Mouse (Mus musculus) midbrain, postnatal 0 days (tissue): Measurements from ENCODE around the gene Ambra1. TPM values are rescaled to one million over a fixed set of nuclear protein-coding genes. Genes with fewer than 3 reads are reported as not detected.

Source experiments
- ATAC-seq: fragments of 200-750 bp; cut with Nextera tagmentation; 2 replicates; pipeline ENCODE4 v1.8.0; 2017; ENCODE audit warnings: moderate number of reproducible peaks, mild to moderate bottlenecking, moderate TSS enrichment, moderate library complexity; ENCODE audit not compliant: low FRiP score
- DNase-seq: peaks from one replicate; pipeline ENCODE4 v3.0.0-alpha.2; 2015; ENCODE audit warnings: low spot score
- H3K27ac ChIP-seq: fragments of 300-500 bp; sonication (generic); 2 replicates; pipeline ENCODE4 v1.5.1; 2014; ENCODE audit warnings: low read depth, mild to moderate bottlenecking, low read length, mixed read lengths
- H3K27me3 ChIP-seq: fragments of 300-500 bp; sonication (generic); 2 replicates; pipeline ENCODE4 v1.6.1; 2014; ENCODE audit warnings: low read length, control low read depth, mixed read lengths; ENCODE audit not compliant: insufficient read depth
- H3K36me3 ChIP-seq: fragments of 300-500 bp; sonication (generic); 2 replicates; pipeline ENCODE4 v1.6.1; 2014; ENCODE audit warnings: low read length, control low read depth, mixed read lengths; ENCODE audit not compliant: insufficient read depth
- H3K4me1 ChIP-seq: fragments of 300-500 bp; sonication (generic); 2 replicates; pipeline ENCODE4 v1.6.1; 2014; ENCODE audit warnings: mild to moderate bottlenecking, control low read depth, antibody characterized with exemption, low read length, mixed read lengths; ENCODE audit not compliant: insufficient read depth
- H3K4me2 ChIP-seq: fragments of 300-500 bp; sonication (generic); 2 replicates; pipeline ENCODE4 v1.6.1; 2014; ENCODE audit warnings: low read depth, mild to moderate bottlenecking, low read length, mixed read lengths; ENCODE audit not compliant: poor library complexity, severe bottlenecking
- H3K4me3 ChIP-seq: fragments of 300-500 bp; sonication (generic); 2 replicates; pipeline ENCODE4 v1.5.1; 2014; ENCODE audit warnings: low read depth, mild to moderate bottlenecking, low read length, moderate library complexity
- H3K9ac ChIP-seq: fragments of 300-500 bp; sonication (generic); replicated peaks from 2 replicates; pipeline ENCODE4 v1.6.1; 2014; ENCODE audit warnings: mild to moderate bottlenecking, low read length, moderate library complexity, mixed read lengths; ENCODE audit not compliant: poor library complexity, severe bottlenecking
- H3K9me3 ChIP-seq: fragments of 300-500 bp; sonication (generic); 2 replicates; pipeline ENCODE4 v1.6.1; 2016; ENCODE audit warnings: low read length, control low read depth
- CTCF ChIP-seq: IDR thresholded peaks from 2 replicates; pipeline ENCODE4 v1.5.1; 2016; ENCODE audit warnings: antibody characterized with exemption, mild to moderate bottlenecking
- WGBS: fragments of 180-500 bp; shearing (Covaris S2); extraction: QIAGEN DNeasy Blood & Tissue Kit; methylation state at CpG from one replicate; pipeline ENCODE4 v1.1.7; 2014; 5-methylcytosine and 5-hydroxymethylcytosine counted together
- polyA plus RNA-seq: library from polyadenylated mRNA; unstranded; fragments of >200 nt; fragmentation: Nextera tagmentation; extraction: Ambion mirVana; gene quantifications from 2 replicates; pipeline ENCODE4 v1.2.1, GENCODE M21; 2015
- total RNA-seq: library from RNA; depleted of rRNA; stranded (reverse); fragments of >200 nt; gene quantifications from 2 replicates; pipeline ENCODE4 v1.2.3, GENCODE M21; 2014

Ambra1 gene
- total and polyA plus RNA-seq, 2 experiments from 2014 or later: 19.3 to 59.5 TPM

DNA sequence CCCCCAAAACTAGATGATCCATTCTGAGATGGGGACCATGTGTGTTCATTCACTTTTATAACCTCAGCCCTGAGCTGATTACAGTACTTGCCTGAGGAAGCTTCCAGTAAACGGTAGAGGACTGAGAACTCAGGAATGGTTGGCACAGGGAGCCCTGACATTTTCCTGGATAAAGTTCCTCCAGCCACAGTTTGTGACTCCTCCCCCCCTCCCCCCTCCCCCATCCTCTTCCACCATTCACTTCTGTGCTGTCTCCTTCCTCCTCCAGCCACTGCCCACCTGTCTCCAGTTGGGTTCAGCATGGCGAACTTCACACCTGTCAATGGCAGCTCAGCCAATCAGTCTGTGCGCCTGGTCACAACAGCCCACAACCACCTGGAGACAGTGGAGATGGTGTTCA lies 197.0 kb downstream of the Ambra1 start, which contains the start of gene Chrm4:
Chrm4 (plus strand) TSS at position 301 of the 400 bp plus-strand sequence.
- TF ChIP-seq CTCF: no peak
- WGBS: 94% methylated on average over 3 of the region's 3 CpGs

DNA sequence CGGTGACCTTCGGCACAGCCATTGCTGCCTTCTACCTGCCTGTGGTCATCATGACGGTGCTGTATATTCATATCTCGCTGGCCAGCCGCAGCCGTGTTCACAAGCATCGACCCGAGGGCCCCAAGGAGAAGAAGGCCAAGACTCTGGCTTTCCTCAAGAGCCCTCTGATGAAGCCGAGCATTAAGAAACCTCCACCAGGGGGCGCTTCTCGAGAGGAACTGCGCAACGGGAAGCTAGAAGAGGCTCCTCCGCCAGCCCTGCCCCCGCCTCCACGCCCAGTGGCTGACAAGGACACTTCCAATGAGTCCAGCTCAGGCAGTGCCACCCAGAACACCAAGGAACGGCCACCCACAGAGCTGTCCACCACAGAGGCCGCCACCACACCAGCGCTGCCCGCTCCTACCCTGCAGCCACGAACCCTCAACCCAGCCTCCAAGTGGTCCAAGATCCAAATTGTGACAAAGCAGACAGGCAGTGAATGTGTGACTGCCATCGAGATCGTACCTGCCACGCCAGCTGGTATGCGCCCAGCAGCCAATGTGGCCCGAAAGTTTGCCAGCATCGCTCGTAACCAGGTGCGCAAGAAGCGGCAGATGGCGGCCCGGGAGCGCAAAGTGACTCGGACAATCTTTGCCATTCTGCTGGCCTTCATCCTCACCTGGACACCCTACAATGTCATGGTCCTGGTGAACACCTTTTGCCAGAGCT lies 198.0 kb downstream of the Ambra1 start:
- Histone ChIP-seq H3K36me3 (no peaks in the 10 kb centered on the region), H3K27me3 (peaks cover 15% of the 10 kb centered on the region), H3K27ac (no peak overlapping the region), H3K4me1 (peaks cover 5% of the 10 kb centered on the region; the same call in 1 of the 2 replicates), H3K4me3 (no peak overlapping the region), H3K4me2 (no peak overlapping the region), H3K9ac (no peak overlapping the region), H3K9me3 (no peaks in the 10 kb centered on the region)
- ATAC-seq (no peak), DNase-seq (peak; percentile 66)
- 53% methylated on average over 34 of the region's 34 CpGs for WGBS
- peak; percentile 63 for TF ChIP-seq CTCF

More for the DNA sequence above, 197.0 kb downstream of the Ambra1 start, which contains the start of gene Chrm4:
- Histone ChIP-seq H3K4me3 (no peak within 1 kb of the TSS), H3K9ac (no peak within 1 kb of the TSS), H3K9me3 (no peaks in the 10 kb centered on the region), H3K4me1 (peaks cover 5% of the 10 kb centered on the region; the same call in 1 of the 2 replicates), H3K27ac (no peak within 1 kb of the TSS), H3K4me2 (no peak within 1 kb of the TSS), H3K27me3 (peaks cover 25% of the 10 kb centered on the region), H3K36me3 (no peaks in the 10 kb centered on the region)
- DNase-seq (no peak), ATAC-seq (no peak)

DNA sequence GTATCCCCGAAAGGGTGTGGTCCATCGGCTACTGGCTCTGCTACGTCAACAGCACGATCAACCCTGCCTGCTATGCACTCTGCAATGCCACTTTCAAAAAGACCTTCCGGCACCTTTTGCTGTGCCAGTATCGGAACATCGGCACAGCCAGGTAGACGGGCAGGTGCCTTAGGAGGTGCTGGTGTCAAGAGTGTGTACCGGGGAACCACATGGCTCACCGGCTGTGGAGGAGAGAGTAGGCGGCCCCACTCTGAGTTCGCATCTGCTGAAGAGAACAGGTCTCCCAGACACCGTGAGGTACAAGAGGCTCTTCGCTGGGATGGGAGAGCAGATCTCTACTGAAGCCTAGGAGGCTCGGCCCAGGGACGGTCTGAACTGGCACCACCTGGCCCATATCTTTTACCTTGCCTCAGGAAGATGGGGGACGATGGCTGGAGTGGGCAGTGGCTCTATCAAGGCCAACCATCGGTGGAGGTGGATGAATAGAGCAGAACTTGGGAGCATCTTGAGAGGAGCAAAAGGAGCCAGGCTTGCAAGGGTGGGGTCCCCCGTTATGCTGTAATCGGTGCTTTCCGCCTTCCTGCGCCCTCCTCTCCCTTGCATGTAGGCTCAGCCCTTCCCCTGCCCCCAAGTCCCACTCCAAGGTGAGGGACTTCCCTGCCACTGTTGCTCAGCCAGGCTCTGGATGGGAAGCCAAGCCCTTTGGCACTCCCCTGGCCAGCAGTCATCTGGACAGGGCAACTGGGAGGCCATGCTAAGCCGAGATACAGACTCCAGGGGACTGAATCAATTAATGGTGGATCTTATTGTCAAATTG lies 198.8 kb downstream of the Ambra1 start:
- Histone ChIP-seq H3K4me3 (no peak overlapping the region), H3K27me3 (peaks cover 10% of the 10 kb centered on the region; the same call in 1 of the 2 replicates), H3K27ac (no peak overlapping the region), H3K4me1 (peaks cover 3% of the 10 kb centered on the region; the same call in 1 of the 2 replicates), H3K9me3 (no peaks in the 10 kb centered on the region), H3K36me3 (no peaks in the 10 kb centered on the region; the same call in 1 of the 2 replicates), H3K4me2 (no peak overlapping the region), H3K9ac (no peak overlapping the region)
- TF ChIP-seq CTCF: no peak
- ATAC-seq (no peak), DNase-seq (no peak)
- 85% methylated on average over 23 of the region's 23 CpGs for WGBS

DNA sequence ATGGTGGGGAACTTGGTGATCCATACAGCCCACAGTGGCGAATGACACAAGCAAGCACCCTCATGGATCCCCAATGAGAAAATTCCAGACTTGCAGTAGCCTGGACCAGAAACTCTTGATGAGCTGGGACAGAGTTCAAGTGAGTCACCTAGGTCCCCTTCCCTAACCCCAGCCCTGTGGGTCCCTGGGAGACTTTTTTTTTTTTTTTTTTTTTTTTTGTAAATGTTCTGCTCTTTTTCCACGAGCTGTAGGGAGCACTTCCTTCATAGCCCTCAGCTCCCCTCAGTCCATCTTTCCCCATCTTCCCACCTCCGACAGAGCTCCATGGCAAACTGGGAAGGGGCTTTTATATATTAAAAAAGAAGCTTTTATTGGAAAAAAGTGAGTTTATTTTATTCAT lies 199.5 kb downstream of the Ambra1 start:
- ATAC-seq (no peak), DNase-seq (no peak)
- Histone ChIP-seq H3K4me2 (no peak overlapping the region), H3K36me3 (no peaks in the 10 kb centered on the region; the same call in 1 of the 2 replicates), H3K9me3 (no peaks in the 10 kb centered on the region), H3K27me3 (peaks cover 11% of the 10 kb centered on the region; the same call in 1 of the 2 replicates), H3K27ac (no peak overlapping the region), H3K4me3 (no peak overlapping the region), H3K4me1 (no peaks in the 10 kb centered on the region; the same call in 1 of the 2 replicates), H3K9ac (no peak overlapping the region)
- no peak for TF ChIP-seq CTCF
- WGBS: 53% methylated on average over 3 of the region's 3 CpGs

DNA sequence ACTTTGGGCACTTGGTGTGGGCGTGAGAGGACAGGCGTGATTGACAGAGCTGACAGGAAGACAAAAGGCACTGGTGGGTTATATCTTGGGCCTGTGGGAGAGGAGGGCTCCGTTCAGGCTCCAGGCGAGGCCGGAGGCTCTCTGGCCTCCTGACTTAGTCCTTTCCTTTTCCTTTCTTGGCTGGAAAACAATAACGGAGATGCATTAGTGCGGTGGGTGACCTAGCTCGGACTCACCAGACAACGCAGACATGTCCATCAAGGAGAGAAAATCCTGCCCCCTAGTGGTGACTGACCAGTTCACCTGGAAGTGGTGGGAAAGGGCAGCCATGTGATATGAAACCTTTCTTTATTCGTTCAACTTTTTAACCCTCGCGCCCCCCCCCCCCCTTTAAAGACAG lies 200.0 kb downstream of the Ambra1 start:
- no peaks in the 10 kb centered on the region; the same call in 1 of the 2 replicates for H3K4me1 ChIP-seq
- no peaks in the 10 kb centered on the region; the same call in none of the 2 replicates for H3K36me3 ChIP-seq
- H3K9ac ChIP-seq: no peak overlapping the region
- H3K27me3 ChIP-seq: peaks cover 8% of the 10 kb centered on the region; the same call in 1 of the 2 replicates
- ATAC-seq (no peak), DNase-seq (peak; percentile 89)
- peak; percentile 83 for TF ChIP-seq CTCF
- H3K27ac ChIP-seq: no peak overlapping the region
- 9% methylated on average over 12 of the region's 12 CpGs for WGBS
- 0 out of 2 replicates have a peak overlapping the region, but pooled peaks have one; percentile 34 for H3K4me3 ChIP-seq
- H3K9me3 ChIP-seq: no peaks in the 10 kb centered on the region
- peak overlapping the region; percentile 55 for H3K4me2 ChIP-seq
